Mouse (Mus musculus): ENCODE results near the gene Rab12.

DNA sequence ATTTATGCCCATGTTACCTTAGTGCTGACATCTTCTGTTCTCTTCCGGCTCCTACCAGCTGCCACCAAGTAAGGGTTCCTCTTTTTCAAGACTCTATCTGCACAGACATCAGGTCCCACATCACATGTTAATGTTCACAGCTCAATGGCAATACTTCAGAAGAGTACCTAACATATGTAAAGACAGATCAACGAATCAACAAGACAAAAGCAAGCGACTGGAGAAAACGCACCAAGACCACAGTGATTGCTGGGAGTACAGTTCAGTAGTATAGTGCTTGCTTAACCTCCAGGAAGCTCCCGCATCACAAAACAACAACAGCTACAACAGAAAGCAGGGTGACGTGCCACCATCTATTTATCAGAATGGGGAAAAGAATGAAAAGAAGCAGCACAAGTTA lies 33.0 kb downstream of the Rab12 start:
- TF ChIP-seq POLR2A (IDR thresholded peaks at IDR 0.05; ENCODE audit: insufficient read length, low read depth) (no peak), MYOD1 (IDR thresholded peaks at IDR 0.05; ENCODE audit: control insufficient read depth in 1 of 3, insufficient read length in 2 of 3, low read depth in 2 of 3) (no peak), CEBPB (IDR thresholded peaks at IDR 0.05; ENCODE audit: insufficient read depth, poor library complexity, severe bottlenecking) (no peak)

Measured in myocyte (in vitro differentiated cells).